Mouse (Mus musculus) liver, postnatal 0 days (tissue): ENCODE measurements around the gene Myf6.

Source experiments
- CTCF ChIP-seq: sonication (generic); IDR thresholded peaks from 2 replicates; pipeline ENCODE4 v1.5.1; 2016; ENCODE audit warnings: antibody characterized with exemption, low read depth
- EP300 ChIP-seq: IDR thresholded peaks from 2 replicates; pipeline ENCODE4 v1.6.1; 2016; ENCODE audit warnings: antibody characterized with exemption, low read depth, mild to moderate bottlenecking

DNA sequence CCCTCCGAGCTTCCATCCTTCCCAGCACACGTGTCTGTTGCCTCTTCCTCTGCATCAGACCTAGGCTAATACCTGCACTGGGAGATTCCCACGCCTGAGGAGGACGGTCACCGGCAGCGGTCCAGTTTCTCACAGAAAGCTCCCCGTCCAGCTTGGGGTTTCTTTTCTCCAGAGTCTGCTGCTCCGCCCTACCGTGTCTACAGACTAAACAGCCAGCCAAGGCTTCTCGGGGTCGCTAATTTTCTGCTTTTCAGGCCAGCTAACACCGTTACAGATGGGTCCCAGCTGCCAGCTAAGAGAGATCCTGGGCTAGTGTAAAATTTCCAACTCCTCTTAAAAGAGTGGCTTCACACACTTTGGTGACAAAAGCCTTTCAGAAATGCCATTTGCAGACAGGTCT lies 7.8 kb downstream of the Myf6 start:
- TF ChIP-seq EP300 (no peak), CTCF (no peak)
